Mouse (Mus musculus): ENCODE data around the gene Ces1c.

The Ces1c gene

GRCm38 (mm10) chr8:93131233-93131980 lies at the start of gene Ces1c:
Ces1c (minus strand) TSS chr8:93131283.
- DNase-seq (ENCODE audit: low spot score): no peak

DNA sequence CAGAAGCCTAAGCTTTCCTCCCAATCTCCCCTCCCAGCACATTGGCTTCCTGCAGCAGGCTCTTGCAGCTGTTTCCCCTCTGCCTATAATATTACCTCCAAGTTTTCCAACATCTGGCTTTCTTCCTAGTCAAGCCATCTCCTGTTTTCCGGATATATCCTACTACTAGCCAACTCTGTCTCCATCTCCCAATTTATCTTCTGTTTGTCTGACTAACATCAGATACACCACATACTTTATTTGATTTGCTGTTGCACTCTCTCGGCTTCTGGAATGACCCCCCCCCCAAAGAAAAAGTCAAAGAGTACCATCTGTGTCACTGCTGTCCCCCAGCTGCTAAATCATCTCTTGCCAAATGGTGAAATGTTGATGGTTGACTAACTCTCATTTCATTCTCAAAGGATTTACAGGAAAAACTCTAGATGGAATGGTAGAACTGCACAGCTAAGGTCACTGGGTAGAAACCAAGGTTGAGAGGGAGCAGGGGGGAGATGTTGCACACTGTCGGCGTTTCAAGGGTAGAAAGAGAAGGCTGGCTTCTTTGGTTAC lies 49.6 kb upstream of the Ces1c start:
- DNase-seq (ENCODE audit: low spot score): no peak

- DNase-seq (ENCODE audit: low spot score): no peak
Measured at GRCm38 (mm10) chr8:93176593-93176992, 45.5 kb upstream of the Ces1c start.

- DNase-seq (ENCODE audit: low spot score): no peak
Measured at GRCm38 (mm10) chr8:93174554-93174953, 43.5 kb upstream of the Ces1c start.

DNA sequence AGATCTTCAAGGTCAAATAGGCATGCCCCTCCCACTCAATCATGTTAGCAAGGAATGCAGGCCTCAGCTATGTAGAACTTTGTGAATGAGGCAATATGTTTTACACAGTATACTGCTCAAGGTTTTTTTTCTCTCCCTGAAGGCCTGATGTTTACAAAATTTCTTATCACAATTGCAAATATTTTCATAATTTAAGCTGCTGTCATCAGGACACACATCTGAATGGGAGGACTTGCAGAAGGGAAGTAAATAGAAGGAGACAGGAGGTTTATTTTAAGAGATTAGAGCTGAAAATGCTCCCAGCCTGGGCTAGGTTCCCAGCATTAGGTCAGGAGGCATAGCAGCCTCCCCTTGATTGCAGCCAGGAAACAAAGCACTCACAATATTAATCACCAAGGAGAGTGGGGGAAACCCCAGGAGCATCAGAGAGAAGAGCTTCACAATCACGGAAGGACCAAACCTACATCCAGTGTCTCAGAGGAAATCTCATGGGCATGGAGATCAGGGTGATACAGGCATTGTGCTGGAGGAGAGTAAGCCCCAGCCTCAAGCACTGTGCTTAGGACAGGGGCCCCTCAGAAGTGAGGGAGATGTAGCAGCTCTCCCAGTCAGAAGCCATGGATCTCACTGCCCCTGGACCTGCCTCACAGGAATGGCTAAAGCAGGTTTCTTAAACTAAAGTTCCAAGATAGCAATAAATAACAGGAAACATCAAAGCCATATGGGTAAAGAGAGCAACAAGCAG lies 40.9 kb upstream of the Ces1c start:
- DNase-seq (ENCODE audit: low spot score): peak; percentile 18

- DNase-seq (ENCODE audit: low spot score): no peak
Measured at GRCm38 (mm10) chr8:93163363-93163762, 32.3 kb upstream of the Ces1c start.

GRCm38 (mm10) chr8:93151401-93151800 lies 20.3 kb upstream of the Ces1c start:
- no peak for DNase-seq (ENCODE audit: low spot score)

GRCm38 (mm10) chr8:93147331-93147730 lies 16.2 kb upstream of the Ces1c start:
- no peak for DNase-seq (ENCODE audit: low spot score)

- peak; percentile 37 for DNase-seq (ENCODE audit: low spot score)
Measured at GRCm38 (mm10) chr8:93140696-93141095, 9.6 kb upstream of the Ces1c start.

GRCm38 (mm10) chr8:93132196-93132595 lies 1.1 kb upstream of the Ces1c start:
- no peak for DNase-seq (ENCODE audit: low spot score)

GRCm38 (mm10) chr8:93126476-93126875 lies 4.6 kb downstream of the Ces1c start:
- no peak for DNase-seq (ENCODE audit: low spot score)

DNA sequence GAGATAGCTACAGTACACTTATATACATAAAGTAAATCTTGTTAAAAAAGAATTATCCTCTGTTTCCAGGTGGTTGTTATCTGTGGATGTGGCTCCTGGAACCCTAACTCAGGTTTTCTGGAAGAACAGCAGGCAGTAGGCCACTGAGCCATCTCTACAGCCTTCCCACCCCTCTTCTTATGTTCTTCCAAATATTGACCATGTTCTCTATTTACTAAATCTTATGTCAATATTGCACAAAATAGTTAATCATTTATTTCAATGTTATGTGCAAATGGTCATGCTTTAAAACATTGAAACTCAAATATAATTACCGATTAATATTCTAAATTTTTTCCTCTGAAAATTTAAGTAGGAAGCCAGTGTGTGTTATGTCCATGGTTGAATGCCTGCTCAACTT lies 9.1 kb downstream of the Ces1c start:
- DNase-seq (ENCODE audit: low spot score): no peak

GRCm38 (mm10) chr8:93095376-93095775 lies 35.7 kb downstream of the Ces1c start:
- peak; percentile 16 for DNase-seq (ENCODE audit: low spot score)

DNA sequence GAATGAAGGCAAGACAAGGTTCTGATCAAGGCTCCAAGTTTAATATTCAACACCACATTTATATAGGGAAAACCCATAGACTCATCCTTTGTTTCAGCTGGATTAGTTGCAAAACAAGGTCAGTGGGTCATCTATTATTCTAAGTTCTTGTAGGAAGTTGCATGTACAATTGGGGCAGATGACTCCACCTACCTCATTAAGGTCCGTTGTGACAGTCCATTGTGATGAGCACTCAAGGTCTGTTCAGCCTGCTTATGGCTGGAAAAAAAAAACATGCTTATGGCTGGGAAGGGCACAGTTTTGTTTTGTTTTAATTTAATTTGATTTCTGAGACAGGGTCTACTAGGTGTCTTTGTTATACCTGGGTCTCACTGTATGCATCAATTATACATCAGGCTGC lies 39.8 kb downstream of the Ces1c start:
- no peak for DNase-seq (ENCODE audit: low spot score)

DNA sequence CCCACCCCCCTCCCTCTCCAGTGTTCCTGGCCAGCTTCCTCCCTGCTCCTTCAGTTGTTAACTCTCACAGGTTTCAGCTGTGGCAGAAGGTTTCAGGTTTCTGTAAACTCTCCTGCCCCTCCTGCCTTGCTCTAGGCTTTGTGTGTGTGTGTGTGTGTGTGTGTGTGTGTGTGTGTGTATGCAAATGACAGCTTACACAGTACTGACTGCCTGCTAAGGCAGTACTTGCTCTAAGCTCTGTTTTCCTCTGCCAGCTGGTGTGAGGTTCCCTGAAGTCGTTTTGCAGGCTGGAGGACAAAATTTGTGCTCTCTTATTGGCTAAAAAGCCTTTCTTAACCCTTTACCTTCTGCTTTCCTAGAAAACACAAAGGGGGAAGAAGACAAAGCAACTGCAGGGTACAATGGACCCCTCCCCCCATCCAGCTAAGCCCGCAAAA lies 42.4 kb downstream of the Ces1c start:
- DNase-seq (ENCODE audit: low spot score): no peak

DNA sequence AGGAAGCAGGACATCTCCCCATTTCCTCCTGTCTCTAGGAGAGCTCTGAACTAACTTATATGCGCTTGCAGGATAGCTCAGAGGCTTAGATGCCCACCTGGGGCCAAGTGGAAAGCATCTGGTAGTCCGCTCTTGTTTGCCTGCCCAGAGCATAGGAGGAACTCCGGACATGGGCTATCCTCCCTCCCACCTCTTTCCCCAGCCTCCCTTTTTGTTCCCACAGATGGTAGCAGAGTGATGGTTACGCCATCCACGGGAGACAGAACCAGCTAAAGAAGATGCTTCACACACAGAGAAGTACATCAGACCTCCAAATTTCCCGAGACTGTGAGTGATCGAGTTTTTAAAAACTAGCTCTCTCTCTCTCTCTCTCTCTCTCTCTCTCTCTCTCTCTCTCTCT lies 42.9 kb downstream of the Ces1c start:
- no peak for DNase-seq (ENCODE audit: low spot score)

GRCm38 (mm10) chr8:93079887-93080286 lies 51.2 kb downstream of the Ces1c start, which contains the start of gene Ces1b:
Ces1b (minus strand) TSS chr8:93080017.
- DNase-seq (ENCODE audit: low spot score): no peak

- DNase-seq (ENCODE audit: low spot score): no peak
Measured at GRCm38 (mm10) chr8:93075251-93075650, 55.8 kb downstream of the Ces1c start.

DNA sequence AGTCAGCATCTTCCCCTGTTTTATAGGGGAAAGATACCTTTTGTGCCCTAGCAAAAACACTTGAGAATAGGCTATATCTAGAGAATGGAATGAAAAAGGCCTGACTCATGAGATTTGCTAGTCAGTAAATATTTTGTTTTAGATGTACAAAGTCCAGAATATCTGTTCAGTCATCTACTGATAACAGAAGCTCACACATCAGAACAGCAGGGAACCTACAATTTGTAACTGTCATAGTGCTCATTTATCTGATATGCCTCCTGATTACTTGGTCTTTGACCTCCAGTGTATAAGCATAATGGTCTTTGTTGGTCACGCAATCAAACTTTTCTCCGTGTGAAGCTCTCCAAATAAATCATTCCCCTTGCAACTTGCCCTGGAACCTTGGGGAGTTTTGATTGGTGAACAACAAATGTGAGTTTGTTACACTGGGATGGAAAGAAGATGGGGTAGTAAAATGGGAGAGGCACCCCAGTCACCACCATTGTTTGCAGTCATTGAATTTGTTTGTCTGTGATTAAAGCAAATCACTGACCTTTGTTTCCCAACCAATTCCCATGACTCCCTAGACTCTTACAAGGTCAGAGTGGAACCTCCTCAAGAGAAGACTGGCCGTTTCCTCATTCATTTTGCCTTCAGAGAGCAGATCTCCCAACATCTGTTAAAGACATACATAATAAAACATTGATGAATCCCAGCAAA lies 67.5 kb downstream of the Ces1c start:
- DNase-seq (ENCODE audit: low spot score): no peak

DNA sequence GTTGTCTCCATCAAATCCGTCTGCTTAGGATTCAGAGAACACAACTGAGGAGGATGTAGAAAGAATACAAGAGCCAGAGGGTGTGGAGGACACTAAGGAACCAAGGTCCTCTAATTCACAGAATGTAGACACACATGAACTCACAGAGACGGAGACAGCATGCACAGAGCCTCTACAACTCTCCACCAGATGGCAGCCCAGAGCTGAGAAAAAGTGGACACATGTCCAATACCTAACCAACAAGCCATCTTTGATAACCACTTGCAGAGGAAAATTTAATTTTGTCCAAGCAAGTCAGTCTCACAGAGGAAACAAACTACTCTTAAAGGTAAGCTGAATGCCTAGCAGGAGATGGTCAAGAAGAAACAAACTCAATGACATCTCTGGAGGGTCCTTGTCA lies 71.9 kb downstream of the Ces1c start:
- DNase-seq (ENCODE audit: low spot score): peak; percentile 52

DNA sequence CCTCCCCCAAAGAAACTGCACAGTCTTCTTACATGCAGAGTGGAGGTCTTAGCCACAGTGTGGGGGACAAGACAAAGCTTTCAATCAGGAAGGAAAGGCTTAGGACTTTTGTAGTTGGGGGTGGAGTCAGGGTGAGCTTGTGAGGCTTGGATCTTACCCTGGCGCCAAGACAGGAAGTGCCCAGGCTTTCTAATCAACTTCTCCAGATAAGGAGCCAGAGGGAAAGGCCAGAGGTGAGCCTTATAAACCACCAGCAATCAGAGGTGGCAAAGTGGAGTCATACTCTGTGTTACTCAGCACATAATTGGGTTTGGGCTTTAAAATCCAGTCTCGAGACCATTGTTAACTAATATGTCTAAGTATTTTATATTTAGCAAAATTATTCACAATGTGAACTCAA lies 75.8 kb downstream of the Ces1c start:
- no peak for DNase-seq (ENCODE audit: low spot score)

Data from ovary, postnatal 14 days (tissue).